Mouse (Mus musculus) left cerebral cortex, adult 8-10 months (tissue): ENCODE data around the gene Dcpp1. TPM values are rescaled to one million over a fixed set of nuclear protein-coding genes. Genes with fewer than 3 reads are reported as not detected.
"Not testable (repeated sequence)": the region's sequence is repeated elsewhere in the genome, so short reads cannot be mapped to it uniquely, and the experiment has no call there.

ENCODE experiments used
- DNase-seq, 2 experiments: peaks; one replicate each; pipeline ENCODE4 v3.0.0; 2022; ENCODE audit warnings: low spot score in 2 of 2
- total RNA-seq, 4 experiments: library from RNA; stranded (reverse); gene quantifications; 2 replicates each; pipeline ENCODE4 v1.2.4; 2022

Gene Dcpp1
- total RNA-seq = not detected

DNA sequence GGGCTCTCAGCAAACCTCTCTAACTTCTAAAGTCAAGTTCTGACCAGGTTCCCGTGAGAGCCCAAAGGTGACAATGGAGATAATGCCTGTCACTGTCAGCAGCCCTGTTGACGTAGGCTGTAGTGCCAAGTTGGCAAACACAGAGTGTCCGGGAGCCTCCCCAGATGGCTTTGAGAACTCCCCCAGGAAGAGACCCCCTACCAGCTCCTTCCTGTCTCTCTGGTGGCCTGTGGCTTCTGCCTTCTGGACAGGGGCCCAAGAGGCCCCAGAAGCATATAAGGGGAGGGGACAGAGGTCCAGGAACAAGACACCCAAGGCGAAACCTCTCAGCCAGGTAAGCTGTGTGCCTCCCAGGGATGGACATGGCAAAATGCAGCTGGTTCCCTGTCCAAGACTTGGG lies at the start of gene Dcpp1, which contains the start of gene Dcpp2:
Gene Dcpp1, plus strand, starts transcription at position 301 of the 400 bp plus-strand sequence.
Gene Dcpp2, plus strand, starts transcription at position 305 of the 400 bp plus-strand sequence.
- DNase-seq = not testable (repeated sequence)

DNA sequence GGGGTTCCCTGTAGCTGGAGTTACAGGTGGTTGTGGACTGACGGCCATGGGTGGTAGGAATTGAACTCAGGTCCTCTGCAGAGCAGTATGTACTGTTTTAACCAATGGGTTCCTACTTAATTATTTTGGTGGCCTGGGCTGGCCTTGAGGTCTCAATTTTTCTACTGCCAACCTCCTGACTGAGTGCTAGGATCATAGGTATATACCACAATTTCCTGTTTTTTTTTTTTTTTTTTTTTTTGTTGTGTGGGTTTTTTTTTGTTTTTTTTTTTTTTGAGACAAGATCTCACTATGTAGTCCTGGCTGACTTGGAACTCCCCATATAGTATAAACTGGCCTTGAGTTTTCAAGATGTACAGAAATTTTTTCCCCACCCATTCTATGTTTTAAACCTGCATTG lies 49.5 kb upstream of the Dcpp1 start:
- DNase-seq = no peak

DNA sequence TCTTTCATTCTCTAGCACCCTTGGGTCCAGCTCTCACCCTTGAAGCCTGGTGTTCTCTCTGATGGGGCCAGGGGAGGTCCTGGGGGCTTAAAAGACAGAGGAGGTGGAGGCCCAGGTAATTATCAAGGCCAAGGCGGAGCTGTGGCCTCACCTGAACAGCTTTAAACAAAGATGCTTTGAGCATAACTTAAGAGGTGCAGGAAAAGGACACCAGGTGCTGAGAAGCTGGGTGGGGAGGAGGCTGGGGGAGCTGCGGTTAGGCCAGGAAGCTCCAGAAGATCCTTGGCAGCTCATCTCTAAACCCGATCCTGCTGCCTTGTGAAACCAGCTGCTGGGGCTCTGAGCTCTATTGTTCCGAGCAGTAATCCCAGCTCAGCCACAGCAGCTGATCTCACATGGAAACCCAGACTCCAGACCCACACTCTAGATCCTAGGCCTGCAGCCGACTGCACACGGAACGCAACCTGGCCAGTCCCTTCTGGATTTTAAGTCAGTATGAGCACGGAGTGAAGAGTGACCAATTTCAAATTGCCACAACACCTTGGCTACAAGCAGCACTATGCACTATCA lies 44.6 kb upstream of the Dcpp1 start, which contains the start of gene Prss33:
Gene Prss33, minus strand, starts transcription at position 51 of the 570 bp plus-strand sequence.
- DNase-seq = no peak

GRCm38 (mm10) chr17:23841145-23841544 lies 39.5 kb upstream of the Dcpp1 start:
- no peak for DNase-seq

DNA sequence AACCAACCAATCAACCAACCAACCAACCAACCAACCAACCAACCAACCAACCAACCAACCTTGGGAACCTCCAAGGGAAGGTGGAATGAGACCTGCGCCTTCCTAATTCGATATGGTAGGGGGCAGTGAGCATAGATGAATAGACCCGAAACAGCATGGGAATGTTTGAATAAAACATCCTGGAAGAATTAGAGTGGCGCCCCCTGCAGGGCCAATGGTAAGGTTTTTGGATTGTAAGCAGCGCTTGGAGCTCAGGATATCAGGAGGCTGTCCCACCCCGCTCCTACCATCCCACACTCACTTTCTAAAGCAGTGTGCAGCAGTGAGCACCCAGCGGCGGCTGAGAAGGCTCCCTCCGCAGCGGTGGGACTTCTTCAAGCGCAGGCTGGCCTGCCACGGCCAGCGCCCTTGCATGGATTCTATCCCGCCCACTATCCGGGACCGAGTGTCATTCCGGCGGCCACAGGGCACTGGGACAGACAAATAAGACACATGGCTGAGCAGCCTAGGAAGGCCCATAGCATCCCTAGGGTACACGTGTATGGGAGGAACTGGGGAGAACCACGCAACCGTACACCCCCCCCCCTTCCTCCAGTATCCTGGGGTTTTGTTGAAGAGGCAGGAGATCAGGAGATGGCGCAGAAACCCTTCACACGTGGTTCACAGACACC lies 37.4 kb upstream of the Dcpp1 start:
- DNase-seq = no peak

GRCm38 (mm10) chr17:23843812-23844273 lies 36.8 kb upstream of the Dcpp1 start, which contains the start of the genes Prss32 and Prss41:
Gene Prss32 (plus strand): TSS chr17:23843855.
Gene Prss41 (minus strand): TSS chr17:23844172.
- no peak for DNase-seq

DNA sequence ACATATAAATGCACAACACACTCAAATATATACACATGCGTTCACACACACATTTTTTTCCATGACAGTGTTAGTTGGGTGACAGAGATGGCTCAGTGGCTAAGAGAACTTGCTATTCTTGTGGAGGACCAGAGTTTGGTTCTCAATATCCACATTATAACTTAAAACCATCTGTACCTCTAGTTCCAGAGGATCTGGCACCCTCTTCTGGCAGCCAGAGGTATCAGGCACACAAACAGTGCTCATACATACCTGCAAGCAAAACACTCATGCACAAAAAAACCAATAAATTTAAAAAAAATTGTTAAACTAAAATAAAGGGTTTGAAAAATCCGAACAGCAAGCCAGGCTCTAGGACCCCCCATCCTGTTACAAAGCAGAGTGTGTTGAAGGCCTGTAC lies 30.6 kb upstream of the Dcpp1 start:
- no peak for DNase-seq

- DNase-seq = peak in 1 of 2 experiments; percentile 57
Measured at GRCm38 (mm10) chr17:23850853-23851749, 29.6 kb upstream of the Dcpp1 start.

- no peak for DNase-seq
Measured at GRCm38 (mm10) chr17:23853292-23853691, 27.4 kb upstream of the Dcpp1 start.

DNA sequence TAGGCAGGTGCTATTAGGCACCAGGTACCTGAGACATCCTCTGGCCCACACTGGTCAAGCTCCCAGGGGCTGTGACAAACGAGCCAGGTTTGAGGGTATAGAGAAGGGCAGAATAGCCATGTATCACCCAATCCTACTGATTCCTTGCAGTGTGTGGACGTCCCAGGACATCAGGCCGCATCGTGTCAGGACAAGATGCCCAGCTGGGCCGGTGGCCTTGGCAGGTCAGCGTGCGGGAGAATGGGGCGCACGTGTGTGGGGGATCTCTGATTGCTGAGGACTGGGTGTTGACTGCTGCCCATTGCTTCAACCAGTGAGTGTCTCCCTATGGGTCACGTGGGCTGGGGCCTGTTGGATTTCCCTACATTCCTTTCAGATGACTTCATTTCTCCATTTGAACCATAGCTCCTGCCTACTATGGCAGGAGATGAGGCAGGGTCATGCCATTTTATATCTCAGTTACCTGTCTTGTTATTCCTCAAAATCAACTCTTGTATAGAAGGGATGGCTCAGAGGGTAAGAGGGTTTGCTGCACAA lies 26.4 kb upstream of the Dcpp1 start:
- no peak for DNase-seq

GRCm38 (mm10) chr17:23857193-23857592 lies 23.5 kb upstream of the Dcpp1 start:
- no peak for DNase-seq

GRCm38 (mm10) chr17:23857913-23858312 lies 22.8 kb upstream of the Dcpp1 start:
- DNase-seq = no peak

GRCm38 (mm10) chr17:23862926-23863325 lies 17.8 kb upstream of the Dcpp1 start:
- no peak for DNase-seq

DNA sequence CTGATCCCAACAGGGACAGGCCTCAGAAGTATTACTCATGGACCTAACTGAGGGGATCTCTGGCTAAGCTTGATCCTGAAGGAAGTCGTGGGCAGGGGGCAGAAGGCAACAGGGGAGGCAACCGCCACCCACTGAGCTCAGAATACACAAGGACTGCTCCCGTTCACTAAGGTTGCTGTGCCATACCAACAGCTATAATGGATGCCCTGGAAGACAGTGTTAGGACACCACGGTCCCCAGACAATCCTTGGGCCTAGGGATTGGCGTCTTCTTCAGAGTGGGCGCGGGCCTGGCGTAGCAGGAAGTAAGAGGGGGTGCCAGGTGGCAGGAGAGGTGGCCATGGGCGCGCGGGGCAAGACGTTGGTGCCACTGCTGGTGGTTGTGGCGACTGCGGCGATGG lies 12.9 kb upstream of the Dcpp1 start, which contains the start of gene Prss21:
Gene Prss21, plus strand, starts transcription at position 301 of the 400 bp plus-strand sequence.
- no peak for DNase-seq

DNA sequence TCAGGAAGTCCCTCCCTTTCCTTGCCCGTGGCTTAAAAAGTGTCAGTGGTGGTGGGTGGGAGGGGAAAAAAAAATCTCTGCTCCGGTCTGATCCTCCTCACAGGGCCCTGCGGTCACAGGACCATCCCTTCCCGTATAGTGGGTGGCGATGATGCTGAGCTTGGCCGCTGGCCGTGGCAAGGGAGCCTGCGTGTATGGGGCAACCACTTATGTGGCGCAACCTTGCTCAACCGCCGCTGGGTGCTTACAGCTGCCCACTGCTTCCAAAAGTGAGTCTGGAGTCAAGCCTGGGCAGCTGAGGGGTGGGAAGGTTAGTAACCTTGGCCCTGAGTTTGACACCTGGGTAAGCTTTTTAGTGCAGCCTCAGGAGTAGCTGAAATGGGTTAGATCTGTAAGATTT lies 12.2 kb upstream of the Dcpp1 start:
- no peak for DNase-seq

GRCm38 (mm10) chr17:23873884-23874856 lies 6.5 kb upstream of the Dcpp1 start:
- no peak for DNase-seq

- peak in 1 of 2 experiments; percentile 32 for DNase-seq
Measured at GRCm38 (mm10) chr17:23876741-23877140, 3.9 kb upstream of the Dcpp1 start.

DNA sequence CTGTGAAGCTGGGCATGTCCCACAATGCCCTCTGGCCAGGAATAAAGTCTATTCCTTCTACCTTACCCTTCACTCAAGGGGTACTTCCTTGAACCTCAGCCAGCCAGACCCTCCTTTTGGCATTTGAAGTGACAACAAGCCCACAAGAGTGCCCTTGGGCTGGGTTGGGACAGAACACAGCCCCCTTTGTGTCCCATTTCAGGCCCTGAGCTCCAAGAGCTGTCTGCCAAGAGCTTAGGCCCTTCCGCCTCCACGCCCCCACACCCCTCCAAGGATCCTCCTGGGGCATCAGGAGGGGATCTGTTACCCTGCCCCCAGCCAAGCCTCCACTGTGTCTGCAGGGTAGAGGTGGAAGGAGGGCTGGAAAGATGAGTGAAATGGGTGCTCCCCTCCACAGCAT lies 3.5 kb upstream of the Dcpp1 start:
- no peak for DNase-seq

GRCm38 (mm10) chr17:23917158-23917557 lies 36.5 kb downstream of the Dcpp1 start, which contains the start of gene Dcpp3:
Gene Dcpp3 (plus strand): TSS chr17:23917458.
- not testable (repeated sequence) for DNase-seq

- peak; percentile 80 to 86 for DNase-seq
Measured at GRCm38 (mm10) chr17:23924531-23925007, 43.9 kb downstream of the Dcpp1 start.
